Mouse (Mus musculus) limb, embryonic 11.5 days (tissue): Measurements from ENCODE around the gene Slc25a44. TPM values are rescaled to one million over a fixed set of nuclear protein-coding genes. Genes with fewer than 3 reads are reported as not detected.

Experiments
- ATAC-seq: fragments of 200-750 bp; cut with Nextera tagmentation; 2 replicates; pipeline ENCODE4 v1.8.0; 2017; ENCODE audit warnings: low read depth; ENCODE audit not compliant: insufficient number of reproducible peaks, low FRiP score, low TSS enrichment
- DNase-seq: peaks from one replicate; pipeline ENCODE4 v3.0.0-alpha.2; 2015; ENCODE audit warnings: low spot score
- H3K27ac ChIP-seq: fragments of 300-500 bp; sonication (generic); replicated peaks from 2 replicates; pipeline ENCODE4 v1.5.1; 2014; ENCODE audit warnings: low read depth, mild to moderate bottlenecking, low read length
- H3K27me3 ChIP-seq: fragments of 300-500 bp; sonication (generic); 2 replicates; pipeline ENCODE4 v1.6.1; 2014; ENCODE audit warnings: mild to moderate bottlenecking, low read length, mixed read lengths; ENCODE audit not compliant: control insufficient read depth, insufficient read depth
- H3K36me3 ChIP-seq: fragments of 300-500 bp; sonication (generic); 2 replicates; pipeline ENCODE4 v1.6.1; 2014; ENCODE audit warnings: mild to moderate bottlenecking, low read length, moderate library complexity, mixed read lengths; ENCODE audit not compliant: control insufficient read depth, insufficient read depth
- H3K4me1 ChIP-seq: fragments of 300-500 bp; sonication (generic); 2 replicates; pipeline ENCODE4 v1.6.1; 2014; ENCODE audit warnings: low read length, mixed read lengths; ENCODE audit not compliant: control insufficient read depth, insufficient read depth
- H3K4me2 ChIP-seq: fragments of 300-500 bp; sonication (generic); 2 replicates; pipeline ENCODE4 v1.6.1; 2014; ENCODE audit warnings: low read depth, mild to moderate bottlenecking, moderate library complexity; ENCODE audit not compliant: severe bottlenecking
- H3K4me3 ChIP-seq: fragments of 300-500 bp; sonication (generic); 2 replicates; pipeline ENCODE4 v1.5.1; 2014; ENCODE audit warnings: low read depth, low read length
- H3K9ac ChIP-seq: fragments of 300-500 bp; sonication (generic); 2 replicates; pipeline ENCODE4 v1.6.1; 2014; ENCODE audit warnings: mild to moderate bottlenecking, low read length
- H3K9me3 ChIP-seq: fragments of 300-500 bp; sonication (generic); 2 replicates; pipeline ENCODE4 v1.6.1; 2016; ENCODE audit warnings: low read length; ENCODE audit not compliant: control insufficient read depth
- WGBS: fragments of 180-500 bp; shearing (Covaris S2); extraction: QIAGEN DNeasy Blood & Tissue Kit; methylation state at CpG from one replicate; pipeline ENCODE4 v1.1.7; 2014; 5-methylcytosine and 5-hydroxymethylcytosine counted together
- microRNA-seq: library from miRNA; unstranded; fragments of <30 nt; microRNA quantifications from one replicate; pipeline ENCODE4, GENCODE M21; 2016
- polyA plus RNA-seq: library from polyadenylated mRNA; unstranded; fragments of >200 nt; fragmentation: Nextera tagmentation; extraction: Ambion mirVana; gene quantifications from 2 replicates; pipeline ENCODE4 v1.2.1, GENCODE M21; 2014

Gene Slc25a44
- polyA plus RNA-seq, 1 experiment from 2014 or later: 17.7 TPM

- 58% methylated on average over 4 of the region's 4 CpGs for WGBS
- no peak for DNase-seq
Measured at GRCm38 (mm10) chr3:88363700-88364099, 61.2 kb downstream of the Slc25a44 start.

DNA sequence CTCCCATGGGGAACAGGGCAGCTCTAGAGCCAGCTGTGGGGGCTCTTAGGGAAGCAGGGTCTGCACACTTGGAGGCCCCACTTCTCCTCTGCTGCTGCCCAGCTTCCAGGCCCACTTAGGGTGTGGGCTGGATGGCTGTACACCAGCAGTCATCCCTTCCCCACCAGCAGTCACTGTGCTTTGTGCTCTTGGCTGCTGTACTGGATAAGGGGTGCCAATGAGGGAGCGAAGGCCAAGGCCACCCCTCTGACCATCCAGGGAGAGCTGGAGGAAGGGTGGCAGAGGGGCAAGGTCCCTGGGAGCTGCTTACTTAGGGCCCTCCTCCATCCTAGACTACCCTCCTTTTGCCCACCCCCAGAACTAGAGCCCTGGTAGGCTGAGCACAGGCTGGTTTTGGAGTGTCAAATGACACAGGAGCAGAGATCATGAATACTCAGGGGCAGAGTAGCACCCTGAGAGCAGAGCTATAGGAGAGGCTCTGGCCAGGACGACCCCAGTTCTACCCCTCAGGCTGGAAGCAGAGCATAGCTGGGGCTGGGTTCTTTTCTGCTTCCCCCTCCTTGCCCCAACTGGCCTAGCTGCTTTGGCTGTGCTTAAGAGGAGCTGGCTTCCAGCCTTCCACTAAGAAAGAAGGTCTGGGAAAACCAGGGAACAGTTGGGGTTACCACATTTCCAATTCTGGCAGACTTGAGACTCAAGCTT is 63.2 kb downstream of the Slc25a44 start:
- H3K36me3 ChIP-seq: peaks cover 33% of the 10 kb centered on the region
- H3K27me3 ChIP-seq: peaks cover 16% of the 10 kb centered on the region
- H3K4me2 ChIP-seq: no peak overlapping the region
- 81% methylated on average over 2 of the region's 2 CpGs for WGBS
- H3K4me1 ChIP-seq: peaks cover 5% of the 10 kb centered on the region; the same call in 1 of the 2 replicates
- H3K4me3 ChIP-seq: no peak overlapping the region
- ATAC-seq (no peak), DNase-seq (no peak)
- no peak overlapping the region for H3K27ac ChIP-seq
- H3K9me3 ChIP-seq: no peaks in the 10 kb centered on the region
- no peak overlapping the region for H3K9ac ChIP-seq

More at GRCm38 (mm10) chr3:88363700-88364099, 61.2 kb downstream of the Slc25a44 start:
- Histone ChIP-seq H3K27me3 (peaks cover 16% of the 10 kb centered on the region), H3K4me2 (no peak overlapping the region), H3K9me3 (no peaks in the 10 kb centered on the region), H3K4me3 (no peak overlapping the region), H3K4me1 (peaks cover 5% of the 10 kb centered on the region; the same call in 1 of the 2 replicates), H3K36me3 (peaks cover 20% of the 10 kb centered on the region), H3K9ac (no peak overlapping the region), H3K27ac (0 out of 2 replicates have a peak overlapping the region, but pooled peaks have one; percentile 12)
- no peak for ATAC-seq

- DNase-seq (no peak), ATAC-seq (no peak)
- H3K27me3 ChIP-seq: peaks cover 14% of the 10 kb centered on the region
- H3K4me1 ChIP-seq: peaks cover 5% of the 10 kb centered on the region; the same call in 1 of the 2 replicates
- H3K27ac ChIP-seq: no peak overlapping the region
- H3K4me2 ChIP-seq: no peak overlapping the region
- no peaks in the 10 kb centered on the region for H3K9me3 ChIP-seq
- no peak overlapping the region for H3K9ac ChIP-seq
- H3K4me3 ChIP-seq: no peak overlapping the region
- WGBS: 80% methylated on average over 6 of the region's 6 CpGs
- peaks cover 34% of the 10 kb centered on the region for H3K36me3 ChIP-seq
Measured at GRCm38 (mm10) chr3:88361096-88361495, 63.8 kb downstream of the Slc25a44 start.

Small RNA genes lying within 50 kb of the gene (microRNA-seq; reads per million reads assigned to microRNA genes)
- gene Mir7011: not detected

Other genes with a start within 250 kb of the Slc25a44 start
- 0.11 and 0.60 TPM in 2 replicates for gene Rhbg, start 170.4 kb downstream of the Slc25a44 start, polyA plus RNA-seq
- gene Gm38392, start 137.9 kb downstream of the Slc25a44 start, polyA plus RNA-seq: 0.37 and 0.59 TPM in 2 replicates
- gene Tsacc, start 128.1 kb downstream of the Slc25a44 start, polyA plus RNA-seq: 11.9 TPM in 2 replicates
- gene Cct3, start 128.0 kb downstream of the Slc25a44 start, polyA plus RNA-seq: 764 and 785 TPM in 2 replicates
- 90.5 and 100 TPM in 2 replicates for gene Glmp, start 100.1 kb downstream of the Slc25a44 start, polyA plus RNA-seq
- 1.8 and 3.3 TPM in 2 replicates for gene Tmem79, start 89.0 kb downstream of the Slc25a44 start, polyA plus RNA-seq
- gene Smg5, start 88.9 kb downstream of the Slc25a44 start, polyA plus RNA-seq: 44.9 and 49.0 TPM in 2 replicates
- 1.1 and 1.8 TPM in 2 replicates for gene Paqr6, start 60.6 kb downstream of the Slc25a44 start, polyA plus RNA-seq
- gene Bglap3, start 52.4 kb downstream of the Slc25a44 start, polyA plus RNA-seq: not detected in 2 replicates
- not detected in 2 replicates for gene Bglap2, start 46.4 kb downstream of the Slc25a44 start, polyA plus RNA-seq
- gene Bglap, start 40.7 kb downstream of the Slc25a44 start, polyA plus RNA-seq: not detected in 2 replicates
- gene Pmf1, start 14.8 kb downstream of the Slc25a44 start, polyA plus RNA-seq: 174 and 185 TPM in 2 replicates
- gene Sema4a, start 36.0 kb upstream of the Slc25a44 start, polyA plus RNA-seq: 5.4 and 5.7 TPM in 2 replicates
- gene Lmna, start 84.8 kb upstream of the Slc25a44 start, polyA plus RNA-seq: 20.3 and 20.4 TPM in 2 replicates
- gene Mex3a, start 107.3 kb upstream of the Slc25a44 start, polyA plus RNA-seq: 42.6 and 43.5 TPM in 2 replicates
- gene Rab25, start 123.2 kb upstream of the Slc25a44 start, polyA plus RNA-seq: 2.4 and 3.1 TPM in 2 replicates
- gene Lamtor2, start 127.9 kb upstream of the Slc25a44 start, polyA plus RNA-seq: 78.9 and 89.3 TPM in 2 replicates
- 80.1 and 85.3 TPM in 2 replicates for gene Ubqln4, start 128.6 kb upstream of the Slc25a44 start, polyA plus RNA-seq
- gene Ssr2, start 150.7 kb upstream of the Slc25a44 start, polyA plus RNA-seq: 220 and 233 TPM in 2 replicates
- 132 and 134 TPM in 2 replicates for gene Arhgef2, start 180.8 kb upstream of the Slc25a44 start, polyA plus RNA-seq
- not detected in 2 replicates for gene Rxfp4, start 228.0 kb upstream of the Slc25a44 start, polyA plus RNA-seq